Mouse (Mus musculus) yolk sac, embryonic 10.5 days (tissue): ENCODE data around the gene Igsf8.

Source experiments
- DNase-seq: peaks from one replicate; pipeline ENCODE4 v3.0.0-alpha.2; 2017; ENCODE audit warnings: low spot score

Gene Igsf8

GRCm38 (mm10) chr1:172349916-172350812 lies 88.7 kb downstream of the Igsf8 start:
- DNase-seq, result peak; percentile 21

- DNase-seq, result no peak
Measured at GRCm38 (mm10) chr1:172352001-172352400, 90.6 kb downstream of the Igsf8 start.

DNA sequence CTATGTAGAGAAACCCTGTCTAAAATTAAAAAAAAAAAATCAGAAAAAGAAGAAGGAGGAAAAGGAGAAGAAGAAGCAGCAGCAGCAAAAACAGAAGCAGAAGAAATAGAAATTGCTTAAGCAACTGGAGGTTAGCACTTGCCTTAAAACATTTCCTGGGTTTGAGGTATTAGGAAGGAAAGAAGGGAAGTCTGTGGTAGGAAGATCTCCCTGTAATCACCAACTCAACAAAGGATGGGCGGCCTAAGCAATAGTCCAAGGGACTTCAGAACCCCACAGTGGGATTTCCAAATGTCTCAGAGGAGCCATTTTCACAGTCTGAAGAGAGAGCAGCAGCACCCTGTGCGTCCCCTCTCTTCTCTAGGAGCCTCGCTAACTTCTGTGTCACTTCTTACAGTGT lies 91.0 kb downstream of the Igsf8 start:
- DNase-seq, result no peak

DNA sequence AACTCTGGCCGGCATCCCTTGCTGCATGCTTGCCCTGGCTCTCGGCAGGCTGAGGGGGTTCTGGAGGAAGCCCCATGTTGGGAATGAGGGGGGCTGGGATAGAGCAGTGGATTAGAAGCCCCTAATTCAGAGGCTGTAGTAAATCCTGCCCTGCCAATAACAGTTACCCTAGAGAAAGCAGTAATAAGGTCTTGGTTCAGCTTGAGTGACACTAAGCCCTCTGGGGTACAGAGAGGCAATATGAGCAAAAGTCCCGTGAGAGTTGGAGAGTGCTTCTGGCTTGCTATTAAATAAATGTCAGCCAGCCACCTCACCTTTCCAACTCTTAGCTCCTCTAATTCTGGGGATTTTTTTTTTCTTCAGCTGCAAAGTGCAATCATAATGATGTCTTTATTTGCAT lies 93.9 kb downstream of the Igsf8 start:
- no peak for DNase-seq

GRCm38 (mm10) chr1:172357550-172357949 lies 96.1 kb downstream of the Igsf8 start:
- DNase-seq, result no peak

DNA sequence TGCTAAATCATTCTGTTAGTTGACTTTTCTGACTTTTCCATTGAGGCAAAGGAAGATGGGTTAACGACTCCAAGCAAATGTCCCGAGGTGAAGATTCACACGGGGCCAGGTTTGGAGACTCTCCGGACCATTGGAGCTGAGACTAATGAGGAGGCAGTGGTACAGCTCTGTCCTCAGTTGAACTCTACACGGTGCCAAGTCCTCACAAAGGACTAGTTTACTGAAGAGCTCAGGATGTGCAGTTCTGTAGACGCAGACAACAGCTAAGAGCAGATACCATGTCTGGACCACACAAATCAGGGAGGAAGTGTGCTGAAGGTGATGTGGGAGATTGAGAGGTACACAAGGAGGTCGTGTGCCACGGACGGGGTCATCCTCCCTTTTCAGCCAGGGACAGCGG lies 96.9 kb downstream of the Igsf8 start:
- no peak for DNase-seq

DNA sequence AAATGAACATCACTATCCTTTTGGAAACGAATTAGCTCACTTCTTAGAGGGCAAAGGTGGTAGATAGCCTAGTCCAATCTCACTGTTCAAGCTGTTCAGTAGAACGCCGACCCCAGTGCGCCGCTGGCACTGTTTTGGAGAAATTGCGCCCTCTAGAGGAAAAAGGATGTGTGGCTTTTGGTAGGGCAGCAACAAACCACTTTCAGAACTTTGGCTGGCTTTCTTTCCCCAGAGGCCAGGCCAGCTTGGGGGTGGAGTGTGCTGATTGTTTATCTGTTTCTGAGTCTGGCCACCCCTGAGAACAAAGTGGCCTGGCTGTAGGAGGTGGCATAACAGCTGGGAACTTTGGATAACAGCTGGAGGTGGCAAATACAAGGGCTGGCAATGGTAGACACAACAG lies 103.2 kb downstream of the Igsf8 start:
- DNase-seq, result peak; percentile 28

DNA sequence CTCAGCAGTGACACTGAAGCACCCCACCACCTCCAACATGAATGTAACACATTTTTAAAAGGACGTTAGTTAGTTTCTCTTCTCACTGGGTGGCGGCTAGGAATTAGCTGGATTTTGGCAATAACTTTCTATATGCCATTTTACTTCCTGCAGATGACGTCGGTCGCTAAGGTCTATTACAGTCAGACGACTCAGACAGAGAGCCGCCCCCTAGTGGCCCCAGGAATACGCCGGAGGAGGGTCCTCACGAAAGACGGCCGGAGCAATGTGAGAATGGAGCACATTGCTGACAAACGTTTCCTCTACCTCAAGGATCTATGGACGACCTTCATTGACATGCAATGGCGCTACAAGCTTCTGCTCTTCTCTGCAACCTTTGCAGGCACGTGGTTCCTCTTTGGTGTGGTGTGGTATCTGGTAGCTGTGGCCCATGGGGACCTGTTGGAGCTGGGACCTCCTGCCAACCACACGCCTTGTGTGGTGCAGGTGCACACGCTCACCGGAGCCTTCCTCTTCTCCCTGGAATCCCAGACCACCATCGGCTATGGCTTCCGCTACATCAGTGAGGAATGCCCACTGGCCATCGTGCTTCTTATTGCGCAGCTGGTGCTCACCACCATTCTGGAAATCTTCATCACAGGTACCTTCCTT lies 107.5 kb downstream of the Igsf8 start:
- peak; percentile 18 for DNase-seq
